Mouse (Mus musculus): ENCODE results near the gene Nup62.

GRCm38 (mm10) chr7:44869697-44870528 lies 54.0 kb downstream of the Nup62 start, which contains the start of gene Ptov1:
- TF ChIP-seq POLR2A (IDR thresholded peaks at IDR 0.05; ENCODE audit: insufficient read length, low read depth) (peak; percentile 60), USF1 (IDR thresholded peaks at IDR 0.05; ENCODE audit: low read depth) (no peak), MAX (IDR thresholded peaks at IDR 0.05; ENCODE audit: low read depth) (no peak), MYOG (IDR thresholded peaks at IDR 0.05; ENCODE audit: control insufficient read depth in 1 of 3, insufficient read depth in 1 of 3, insufficient read length in 2 of 3, low read depth in 2 of 3) (peak in 1 of 3 experiments; percentile 14), POLR2AphosphoS2 (IDR thresholded peaks at IDR 0.05; ENCODE audit: insufficient read length, low read depth) (peak; percentile 91), TCF12 (IDR thresholded peaks at IDR 0.05; ENCODE audit: insufficient read depth, poor library complexity, severe bottlenecking) (no peak), CEBPB (IDR thresholded peaks at IDR 0.05; ENCODE audit: insufficient read depth, poor library complexity, severe bottlenecking) (no peak)

Data from myocyte (in vitro differentiated cells).